Mouse (Mus musculus) lung, postnatal 36 days (tissue): ENCODE data around the gene Acot6.

Experiments
- DNase-seq: peaks from one replicate; pipeline ENCODE4 v3.0.0; 2022; ENCODE audit warnings: mixed read lengths

Gene Acot6

DNA sequence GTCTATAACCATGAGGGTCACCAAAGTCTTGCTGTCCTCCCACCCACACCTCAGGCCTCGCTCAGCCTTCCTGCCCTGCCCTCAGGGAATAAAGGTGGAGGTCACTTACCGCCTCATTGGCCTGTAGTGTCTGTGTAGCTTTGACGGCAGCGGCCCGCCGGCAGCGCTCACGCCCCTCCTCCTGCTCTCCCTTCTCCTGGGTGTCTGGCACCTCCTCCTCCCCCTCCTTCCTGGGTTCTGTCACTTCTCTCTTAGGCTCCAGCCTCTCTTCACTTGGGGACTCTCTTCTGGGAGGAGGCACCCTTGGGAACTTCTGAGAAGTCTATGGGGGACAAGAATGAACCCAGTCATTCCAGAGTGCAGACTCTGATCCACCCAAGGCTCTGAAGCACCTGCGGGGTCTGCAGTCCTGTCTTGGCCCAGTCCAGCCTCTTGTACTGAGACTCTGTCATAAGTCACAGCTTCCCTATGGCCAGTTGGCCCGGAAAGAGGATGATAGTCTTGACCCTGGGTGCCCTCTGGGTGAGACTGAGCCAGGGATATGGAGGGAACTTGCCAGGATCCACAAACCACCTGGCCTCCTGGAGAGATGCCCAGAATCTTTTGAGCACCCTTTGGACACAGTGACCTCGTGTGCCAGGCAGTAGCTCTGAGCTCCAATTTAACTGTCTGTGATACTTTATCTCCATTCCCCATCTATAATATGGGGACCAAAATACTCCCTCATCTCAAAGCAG, 54.5 kb downstream of the Acot6 start:
- DNase-seq = peak; percentile 90

DNA sequence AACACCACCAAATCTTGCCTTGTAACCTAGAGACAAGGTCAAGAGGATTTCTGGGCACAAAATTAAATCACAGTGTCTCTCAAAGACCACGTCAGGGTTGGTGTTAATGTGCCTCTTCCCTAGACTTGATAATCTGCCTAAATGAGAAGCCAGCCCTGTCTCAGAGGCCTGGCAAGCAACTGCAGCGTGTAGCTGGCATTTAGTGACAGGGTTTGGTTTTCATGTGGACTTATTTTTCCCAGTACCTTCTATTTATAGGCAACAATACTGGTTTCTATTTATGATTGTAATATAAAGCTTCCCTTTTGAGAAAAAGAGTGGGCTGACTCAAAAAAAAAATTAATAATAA, 55.0 kb downstream of the Acot6 start:
- DNase-seq = no peak

DNA sequence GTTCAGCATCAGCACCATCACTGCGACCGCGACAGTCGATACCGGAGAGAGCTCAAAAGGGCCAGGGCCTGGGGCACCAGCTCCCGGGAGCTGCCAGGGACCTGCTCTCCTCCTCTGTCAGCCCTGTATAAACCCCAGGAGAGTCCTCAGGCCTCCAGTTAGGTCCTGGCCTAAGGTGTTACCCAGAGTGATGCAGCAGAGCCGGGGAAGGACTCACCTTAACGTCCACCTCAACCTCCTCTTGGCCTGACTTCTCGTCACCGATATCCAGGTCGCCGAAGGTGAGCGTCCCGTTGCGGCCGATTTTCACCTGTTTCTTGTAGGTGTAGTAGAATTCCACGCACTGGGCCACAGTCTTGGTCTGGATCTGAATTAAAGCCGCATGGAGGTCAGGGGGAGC, 55.8 kb downstream of the Acot6 start:
- no peak for DNase-seq

DNA sequence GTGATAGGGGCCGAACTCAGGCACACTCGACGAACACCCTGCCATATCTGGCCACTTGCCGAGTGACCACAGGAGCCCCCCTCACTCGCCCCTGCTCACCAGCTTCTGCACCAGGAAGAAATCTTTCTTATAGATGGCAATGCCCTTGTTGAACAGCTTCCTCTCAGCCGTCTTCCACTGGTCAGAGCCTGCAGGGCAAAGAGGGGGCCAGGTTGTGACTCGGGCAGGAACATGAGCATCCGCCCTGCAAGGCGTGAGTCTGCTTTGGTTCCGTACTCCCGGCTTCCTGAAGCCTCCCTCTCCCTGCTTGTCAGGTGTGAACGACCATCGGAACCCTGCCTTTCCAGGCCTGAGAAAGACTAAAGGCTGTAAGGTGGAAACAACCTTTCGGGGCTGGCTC, 57.7 kb downstream of the Acot6 start:
- DNase-seq = no peak

DNA sequence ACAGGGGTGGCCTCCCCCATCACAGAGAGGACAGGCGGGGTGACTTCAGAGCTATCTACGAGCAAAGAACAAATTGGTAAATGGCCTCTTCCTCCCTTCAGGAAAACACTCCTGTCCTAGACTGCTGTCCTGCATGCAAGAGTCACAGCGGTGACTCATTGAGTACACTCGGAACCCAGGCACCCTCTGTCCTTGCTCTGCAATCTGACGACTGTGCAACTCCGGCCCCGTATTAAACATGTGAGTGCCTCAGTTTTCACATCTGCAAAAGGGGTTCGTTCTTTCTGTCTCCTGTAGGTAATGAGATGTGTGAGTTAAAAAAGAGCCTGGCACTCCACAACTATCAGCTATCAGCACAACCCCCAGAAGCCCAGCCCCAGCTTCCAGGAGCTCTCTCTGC, 60.0 kb downstream of the Acot6 start:
- no peak for DNase-seq
